Mouse (Mus musculus) ES-E14 (cell line): ENCODE measurements at regions not wholly inside any gene's neighbourhood (a gene's known extent, or its start where the extent isn't known, plus 50 kb on each side); places are given as distances from the start of the nearest gene placed in this dataset.

Source experiments
- CHD2 ChIP-seq: IDR thresholded peaks from 2 replicates; pipeline ENCODE4 v1.6.1; 2014; ENCODE audit warnings: mild to moderate bottlenecking, low read depth, low read length, inconsistent platforms
- HCFC1 ChIP-seq: IDR thresholded peaks from 2 replicates; pipeline ENCODE4 v1.6.1; 2012; ENCODE audit warnings: low read length, inconsistent platforms, borderline replicate concordance; ENCODE audit not compliant: insufficient read depth
- MAFK ChIP-seq: IDR thresholded peaks from 2 replicates; pipeline ENCODE4 v1.6.1; 2014; ENCODE audit warnings: mild to moderate bottlenecking, low read depth, low read length, inconsistent platforms; ENCODE audit not compliant: insufficient read depth
- ZC3H11A ChIP-seq: IDR thresholded peaks from 2 replicates; pipeline ENCODE4 v1.6.1; 2012; ENCODE audit warnings: low read depth, mild to moderate bottlenecking, inconsistent platforms, low read length, borderline replicate concordance
- ZNF384 ChIP-seq: IDR thresholded peaks from 2 replicates; pipeline ENCODE4 v1.6.1; 2012; ENCODE audit warnings: low read depth, low read length, inconsistent platforms

DNA sequence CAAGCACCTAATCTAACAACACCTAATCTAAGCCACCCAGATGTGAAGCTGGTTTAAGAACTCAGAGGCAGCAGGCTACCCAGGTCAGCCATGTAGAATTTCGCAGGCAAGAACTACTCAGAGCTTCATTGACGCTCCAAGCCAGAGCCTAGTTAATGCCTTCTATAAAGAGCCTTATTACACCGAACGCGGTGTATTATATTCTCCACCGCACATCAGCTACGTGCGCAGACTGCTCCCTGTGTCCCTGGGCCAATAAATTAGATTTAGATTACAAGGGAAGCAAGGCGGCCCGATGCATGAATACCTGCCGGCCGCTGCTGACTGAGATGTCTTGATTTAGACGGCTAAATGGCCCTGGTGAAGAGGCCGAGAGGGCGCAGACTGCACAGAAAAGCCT, 84.7 kb upstream of the Stx16 start:
- TF ChIP-seq CHD2 (no peak), HCFC1 (no peak), ZNF384 (no peak), MAFK (no peak), ZC3H11A (no peak)
